Mouse (Mus musculus) spleen, adult 2 months (tissue): ENCODE results near the gene Malrd1. TPM values are rescaled to one million over a fixed set of nuclear protein-coding genes. Genes with fewer than 3 reads are reported as not detected.

Experiments
- DNase-seq, 2 experiments: peaks; one replicate each; pipeline versions ENCODE4 v3.0.0 to v3.0.0-alpha.2; 2012 to 2021; ENCODE audit warnings: low spot score in 2 of 2, low read depth in 1 of 2
- H3K27ac ChIP-seq: fragments of 200-500 bp; 2 replicates; pipeline ENCODE4 v1.5.1; 2012; ENCODE audit warnings: low read length, inconsistent platforms; ENCODE audit not compliant: insufficient read depth
- H3K27me3 ChIP-seq: fragments of 200-500 bp; 2 replicates; pipeline ENCODE4 v1.6.1; 2012; ENCODE audit warnings: mild to moderate bottlenecking, moderate library complexity, low read length, inconsistent platforms; ENCODE audit not compliant: control insufficient read depth, insufficient read depth
- H3K36me3 ChIP-seq: fragments of 200-500 bp; 2 replicates; pipeline ENCODE4 v1.6.1; 2012; ENCODE audit warnings: mild to moderate bottlenecking, low read length, inconsistent platforms; ENCODE audit not compliant: control insufficient read depth, insufficient read depth
- H3K4me1 ChIP-seq: fragments of 200-500 bp; 2 replicates; pipeline ENCODE4 v1.6.1; 2011; ENCODE audit warnings: inconsistent platforms; ENCODE audit not compliant: control insufficient read depth, insufficient read depth, insufficient read length
- H3K4me3 ChIP-seq: fragments of 200-500 bp; 2 replicates; pipeline ENCODE4 v1.5.1; 2011; ENCODE audit warnings: mild to moderate bottlenecking, inconsistent platforms; ENCODE audit not compliant: insufficient read depth, insufficient read length; ENCODE audit errors: extremely low read depth
- CTCF ChIP-seq: fragments of 200-500 bp; IDR thresholded peaks from 2 replicates; pipeline ENCODE4 v1.5.1; 2011; ENCODE audit warnings: mild to moderate bottlenecking, inconsistent platforms; ENCODE audit not compliant: insufficient read depth, insufficient read length, insufficient replicate concordance; ENCODE audit errors: extremely low read depth
- POLR2A ChIP-seq: fragments of 200-500 bp; IDR thresholded peaks from 2 replicates; pipeline ENCODE4 v1.6.1; 2011; ENCODE audit warnings: low read depth, low read length, inconsistent platforms
- WGBS: fragments of 180-500 bp; shearing (Covaris S2); methylation state at CpG from one replicate; pipeline ENCODE4 v1.1.7; 2018; 5-methylcytosine and 5-hydroxymethylcytosine counted together
- polyA plus RNA-seq: library from polyadenylated mRNA; depleted of rRNA; stranded (reverse); fragments of >200 nt; gene quantifications from 2 replicates; pipeline ENCODE4 v1.2.3, GENCODE M21; 2012

The Malrd1 gene
- polyA plus RNA-seq, 1 experiment = not detected

DNA sequence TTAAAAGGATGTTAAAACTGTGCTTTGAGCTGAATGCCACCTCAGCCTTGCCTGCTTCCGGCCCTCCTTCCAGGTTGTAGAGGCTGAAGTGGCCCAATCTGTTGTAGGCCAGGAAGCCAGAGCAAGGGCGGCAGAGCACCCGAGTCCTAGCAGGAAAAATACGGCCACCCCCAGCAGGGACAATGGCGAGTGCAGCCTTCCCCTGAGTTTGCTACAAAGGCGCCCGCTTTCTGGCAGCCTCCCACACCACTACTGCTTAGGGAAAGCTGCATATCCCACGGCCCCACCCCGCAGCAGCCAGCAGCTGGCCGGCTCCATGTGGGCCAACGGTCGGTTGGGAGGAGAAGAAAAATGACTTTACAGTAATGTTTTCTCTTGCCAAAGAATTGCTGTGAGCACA lies 503.5 kb downstream of the Malrd1 start:
- H3K4me1 ChIP-seq = no peaks in the 10 kb centered on the region
- 81% methylated on average over 12 of the region's 12 CpGs for WGBS
- no peak for TF ChIP-seq CTCF
- TF ChIP-seq POLR2A = no peak
- no peaks in the 10 kb centered on the region for H3K27me3 ChIP-seq
- H3K27ac ChIP-seq = no peak overlapping the region
- DNase-seq = no peak
- no peak overlapping the region for H3K4me3 ChIP-seq
- H3K36me3 ChIP-seq = no peaks in the 10 kb centered on the region

DNA sequence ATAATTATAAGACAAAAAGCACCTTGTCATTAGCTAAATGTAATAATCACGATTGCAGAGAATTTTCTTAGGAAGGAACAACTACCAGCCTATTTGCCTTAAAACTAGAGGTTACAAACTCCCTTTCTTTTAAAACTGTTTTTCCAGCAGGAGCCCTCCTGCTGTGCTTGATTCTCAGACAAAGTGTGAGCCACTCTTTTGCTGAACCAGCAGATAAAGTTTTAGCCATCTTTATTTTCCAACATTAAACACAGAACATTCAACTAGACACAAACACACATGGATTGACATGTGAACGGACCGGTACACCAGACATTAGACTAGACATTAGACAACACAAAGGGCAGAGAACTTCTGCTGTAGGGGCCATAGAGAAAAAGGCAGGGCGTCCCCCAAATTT lies 505.3 kb downstream of the Malrd1 start:
- no peak overlapping the region for H3K4me3 ChIP-seq
- H3K27ac ChIP-seq = no peak overlapping the region
- TF ChIP-seq POLR2A = no peak
- no peak for TF ChIP-seq CTCF
- no peaks in the 10 kb centered on the region for H3K27me3 ChIP-seq
- H3K4me1 ChIP-seq = no peaks in the 10 kb centered on the region
- no peaks in the 10 kb centered on the region for H3K36me3 ChIP-seq
- 82% methylated on average over 4 of the region's 4 CpGs for WGBS
- DNase-seq = no peak

DNA sequence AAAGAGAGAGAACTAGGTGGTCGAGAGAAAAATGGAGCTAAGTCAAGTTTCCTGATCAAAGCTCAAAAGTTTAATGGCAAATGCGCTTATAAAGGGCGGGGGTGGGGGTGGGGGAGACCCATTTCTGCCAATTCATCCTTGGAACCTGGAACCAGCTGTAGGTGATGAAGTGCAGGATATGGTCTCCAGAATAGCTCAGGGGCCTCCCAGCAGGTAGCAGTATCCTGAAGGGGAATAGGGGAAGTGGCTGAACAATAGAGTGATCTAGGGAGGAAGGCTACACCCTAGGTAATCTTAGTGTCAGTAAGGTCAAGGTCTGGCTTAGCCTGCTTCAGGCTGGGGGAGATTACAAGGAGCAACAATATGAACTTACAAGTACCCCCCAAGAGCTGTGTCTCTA lies 506.5 kb downstream of the Malrd1 start:
- no peaks in the 10 kb centered on the region for H3K36me3 ChIP-seq
- TF ChIP-seq CTCF (no peak), POLR2A (no peak)
- H3K27me3 ChIP-seq = no peaks in the 10 kb centered on the region
- DNase-seq = no peak
- no peak overlapping the region for H3K27ac ChIP-seq
- WGBS = 69% methylated on average over 3 of the region's 3 CpGs
- H3K4me3 ChIP-seq = no peak overlapping the region
- no peaks in the 10 kb centered on the region for H3K4me1 ChIP-seq

DNA sequence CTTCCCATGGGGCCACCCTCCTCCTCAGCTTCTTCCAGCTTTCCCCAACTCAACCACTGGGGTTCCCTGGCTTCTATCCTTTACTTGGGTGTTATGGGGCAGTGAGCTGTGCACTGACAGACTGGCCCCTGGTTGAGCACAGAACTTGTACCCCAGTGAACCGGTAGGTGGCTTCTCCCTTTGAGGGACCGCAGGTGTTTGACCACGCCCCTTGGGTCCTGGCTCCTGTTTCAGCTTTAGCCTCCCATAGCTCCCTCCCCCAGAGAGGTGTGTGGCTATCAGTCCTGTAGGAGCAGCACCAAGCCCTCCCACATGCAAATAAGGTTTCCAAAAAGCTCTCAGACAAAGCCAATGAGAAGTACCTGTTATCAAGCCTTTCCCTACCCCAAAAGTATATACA lies 584.4 kb downstream of the Malrd1 start:
- Histone ChIP-seq H3K4me1 (no peaks in the 10 kb centered on the region), H3K27ac (no peak overlapping the region), H3K27me3 (no peaks in the 10 kb centered on the region), H3K36me3 (no peaks in the 10 kb centered on the region), H3K4me3 (no peak overlapping the region)
- TF ChIP-seq CTCF (no peak), POLR2A (no peak)
- no peak for DNase-seq
- WGBS = 76% methylated on average over 3 of the region's 3 CpGs

DNA sequence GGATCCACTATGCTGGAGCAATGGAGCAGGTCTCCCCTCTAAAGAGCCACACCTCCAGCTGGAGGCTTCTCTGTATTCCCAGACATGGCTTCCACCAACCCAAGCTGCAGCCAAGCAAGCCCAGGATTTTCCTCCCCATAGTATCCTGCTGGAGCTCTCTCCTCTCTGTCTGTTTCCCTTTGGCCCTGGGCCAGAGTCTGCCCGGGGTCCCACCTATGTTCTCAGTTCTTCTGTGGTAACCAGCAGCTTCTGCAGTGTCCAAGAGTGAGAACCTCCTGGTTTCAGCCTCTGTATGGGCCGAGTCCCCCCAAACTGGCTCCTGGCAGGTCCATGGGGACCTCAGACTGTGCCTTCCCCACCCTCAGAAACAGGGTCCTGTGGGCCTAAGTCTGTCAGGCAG lies 587.1 kb downstream of the Malrd1 start:
- WGBS = 71% methylated on average over 2 of the region's 2 CpGs
- no peaks in the 10 kb centered on the region for H3K36me3 ChIP-seq
- H3K4me1 ChIP-seq = no peaks in the 10 kb centered on the region
- no peak for DNase-seq
- no peak overlapping the region for H3K27ac ChIP-seq
- H3K4me3 ChIP-seq = no peak overlapping the region
- H3K27me3 ChIP-seq = no peaks in the 10 kb centered on the region
- TF ChIP-seq POLR2A (no peak), CTCF (no peak)

DNA sequence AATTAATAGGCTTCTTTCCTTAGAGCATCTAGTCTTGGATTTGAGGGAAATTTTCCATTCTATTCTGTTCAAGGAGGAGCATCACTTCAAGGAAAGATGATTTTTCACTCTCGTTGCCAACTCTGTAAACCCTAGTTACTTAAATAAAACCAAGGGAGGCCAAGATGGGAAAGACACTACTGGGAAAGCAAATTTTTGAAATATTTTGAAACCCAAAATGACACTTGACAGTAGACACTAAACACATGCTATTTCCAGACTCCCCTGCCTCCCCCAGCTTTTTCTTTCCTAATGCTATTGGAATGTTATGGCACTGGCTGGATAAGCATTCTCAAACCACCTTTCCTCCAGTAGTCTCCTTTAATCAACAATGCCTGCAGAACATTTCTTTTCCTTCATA lies 621.7 kb downstream of the Malrd1 start:
- no peaks in the 10 kb centered on the region for H3K4me1 ChIP-seq
- no peak overlapping the region for H3K27ac ChIP-seq
- no peaks in the 10 kb centered on the region for H3K27me3 ChIP-seq
- 63% methylated on average over 1 of the region's 1 CpGs for WGBS
- DNase-seq = no peak
- H3K4me3 ChIP-seq = no peak overlapping the region
- no peak for TF ChIP-seq POLR2A
- TF ChIP-seq CTCF = no peak
- H3K36me3 ChIP-seq = no peaks in the 10 kb centered on the region

DNA sequence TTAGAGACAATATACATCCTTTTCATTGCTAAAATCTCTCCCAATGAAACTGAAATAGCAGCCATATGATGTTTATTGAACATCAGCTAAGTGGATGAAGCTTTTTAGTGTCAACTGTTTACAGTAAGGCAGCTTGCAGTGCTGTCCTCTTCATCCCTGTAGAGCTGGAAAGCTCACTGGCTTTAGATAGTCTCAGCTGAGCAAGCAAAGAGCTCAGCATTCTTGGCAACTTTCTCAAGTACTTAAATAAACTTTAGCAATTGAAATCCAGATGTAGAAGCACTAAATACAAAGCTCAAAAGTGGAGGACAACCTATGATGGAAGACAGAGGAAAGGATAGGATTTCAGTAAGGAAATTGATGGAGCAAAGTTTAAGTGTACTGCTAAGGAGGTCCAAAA lies 626.3 kb downstream of the Malrd1 start:
- H3K27me3 ChIP-seq = no peaks in the 10 kb centered on the region
- no peak for DNase-seq
- no peak overlapping the region for H3K4me3 ChIP-seq
- no peaks in the 10 kb centered on the region for H3K36me3 ChIP-seq
- no peaks in the 10 kb centered on the region for H3K4me1 ChIP-seq
- H3K27ac ChIP-seq = no peak overlapping the region
- TF ChIP-seq POLR2A = no peak
- no peak for TF ChIP-seq CTCF
